Mouse (Mus musculus): Measurements from ENCODE around the gene Tsen34. TPM values are rescaled to one million over a fixed set of nuclear protein-coding genes. Genes with fewer than 3 reads are reported as not detected.
"Not testable (repeated sequence)": the region's sequence is repeated elsewhere in the genome, so short reads cannot be mapped to it uniquely, and the experiment has no call there.

Gene Tsen34
- polyA plus RNA-seq, 1 experiment from 2014 or later: 173 TPM

DNA sequence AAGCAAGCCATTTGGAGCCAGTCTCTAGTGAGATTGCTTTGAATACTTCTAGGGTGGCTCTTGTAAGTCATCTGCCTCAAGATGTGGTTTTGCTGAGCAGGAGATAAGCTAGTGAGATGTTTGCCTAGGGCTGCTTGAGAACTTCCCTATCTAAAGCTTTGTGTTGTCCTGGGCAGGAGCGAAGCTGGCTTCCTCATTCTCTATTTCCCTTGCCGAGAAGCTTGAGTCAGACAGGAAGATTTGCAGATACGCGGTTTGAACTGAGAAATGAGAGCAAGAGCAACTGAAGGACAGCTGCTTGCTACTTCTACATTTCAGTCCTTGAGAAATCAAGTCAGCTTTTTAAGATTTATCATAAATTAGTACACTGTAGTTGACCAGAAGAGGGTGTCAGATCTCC lies 14.4 kb downstream of the Tsen34 start:
- Histone ChIP-seq H3K36me3 (ENCODE audit: control insufficient read depth, insufficient read depth, low read length) (peaks cover 5% of the 10 kb centered on the region), H3K27me3 (ENCODE audit: control insufficient read depth, insufficient read depth, low read length) (no peaks in the 10 kb centered on the region), H3K4me2 (no peak overlapping the region), H3K4me1 (ENCODE audit: control insufficient read depth, insufficient read depth, low read length) (peaks cover 8% of the 10 kb centered on the region), H3K9me3 (replicated peaks; ENCODE audit: control insufficient read depth, low read length) (no peaks in the 10 kb centered on the region), H3K9ac (ENCODE audit: low read depth, low read length) (no peak overlapping the region), H3K27ac (ENCODE audit: low read depth, low read length) (no peak overlapping the region), H3K4me3 (ENCODE audit: low read depth, low read length) (no peak overlapping the region)
- ATAC-seq (replicated peaks; ENCODE audit: insufficient number of reproducible peaks, low FRiP score, low TSS enrichment): no peak
- WGBS (ENCODE audit: insufficient replicate concordance): 46% methylated on average over 4 of the region's 4 CpGs

DNA sequence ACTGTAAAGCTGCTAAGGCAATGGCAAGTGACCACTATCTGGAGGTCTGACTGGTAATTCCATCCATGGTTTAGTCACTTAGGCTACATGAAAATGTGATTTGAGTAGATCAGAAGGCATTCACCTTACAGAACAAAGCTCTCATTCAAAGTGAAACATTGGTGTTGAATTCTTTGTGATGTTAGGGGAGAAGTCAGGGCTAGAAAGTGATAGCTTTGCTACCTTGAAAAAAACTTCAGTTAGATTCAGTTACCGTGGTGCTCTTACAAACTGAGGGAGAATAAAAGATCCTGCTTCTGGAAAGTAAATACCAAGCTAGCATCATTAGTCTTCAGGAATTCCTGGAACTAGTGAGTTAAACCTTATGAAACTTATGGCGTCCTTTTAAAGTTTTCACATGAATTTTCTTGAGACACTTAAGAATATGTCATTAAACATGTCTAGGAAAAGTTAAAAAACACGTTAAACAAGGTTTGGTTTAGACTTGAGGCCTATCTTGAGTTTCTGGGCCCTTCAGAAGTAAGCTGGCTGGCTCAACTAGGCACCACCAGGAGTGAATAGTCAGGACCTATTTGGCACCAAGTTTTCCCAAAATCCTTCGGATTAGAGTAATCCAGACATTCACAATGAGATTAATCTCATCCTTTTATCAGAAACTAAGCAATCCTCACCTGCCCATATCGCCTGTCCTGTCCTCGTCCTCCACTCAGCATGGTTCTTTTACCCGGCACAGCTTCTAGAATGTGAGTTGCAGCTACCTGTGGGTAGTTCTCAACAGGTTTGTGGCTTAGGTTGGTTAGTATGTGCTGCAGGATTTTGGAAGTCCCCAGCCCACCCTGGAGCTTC lies 15.1 kb downstream of the Tsen34 start:
- no peaks in the 10 kb centered on the region for H3K27me3 ChIP-seq (ENCODE audit: control insufficient read depth, insufficient read depth, low read length)
- no peak overlapping the region for H3K4me3 ChIP-seq (ENCODE audit: low read depth, low read length)
- no peak overlapping the region for H3K4me2 ChIP-seq
- 30% methylated on average over 7 of the region's 7 CpGs for WGBS (ENCODE audit: insufficient replicate concordance)
- H3K9ac ChIP-seq (ENCODE audit: low read depth, low read length): no peak overlapping the region
- no peak for ATAC-seq (replicated peaks; ENCODE audit: insufficient number of reproducible peaks, low FRiP score, low TSS enrichment)
- H3K9me3 ChIP-seq (replicated peaks; ENCODE audit: control insufficient read depth, low read length): no peaks in the 10 kb centered on the region
- peaks cover 8% of the 10 kb centered on the region for H3K4me1 ChIP-seq (ENCODE audit: control insufficient read depth, insufficient read depth, low read length)
- peaks cover 5% of the 10 kb centered on the region for H3K36me3 ChIP-seq (ENCODE audit: control insufficient read depth, insufficient read depth, low read length)
- no peak overlapping the region; the same call in 1 of the 2 replicates for H3K27ac ChIP-seq (ENCODE audit: low read depth, low read length)

- H3K9me3 ChIP-seq (replicated peaks; ENCODE audit: control insufficient read depth, low read length); H3K4me2 ChIP-seq; H3K4me3 ChIP-seq (ENCODE audit: low read depth, low read length); ATAC-seq (replicated peaks; ENCODE audit: insufficient number of reproducible peaks, low FRiP score, low TSS enrichment); H3K36me3 ChIP-seq (ENCODE audit: control insufficient read depth, insufficient read depth, low read length); H3K27ac ChIP-seq (ENCODE audit: low read depth, low read length); H3K27me3 ChIP-seq (ENCODE audit: control insufficient read depth, insufficient read depth, low read length); H3K4me1 ChIP-seq (ENCODE audit: control insufficient read depth, insufficient read depth, low read length); H3K9ac ChIP-seq (ENCODE audit: low read depth, low read length): not testable (repeated sequence)
- WGBS (ENCODE audit: insufficient replicate concordance): 36% methylated on average over 5 of the region's 5 CpGs
Observed at GRCm38 (mm10) chr7:3708447-3708980, 15.9 kb downstream of the Tsen34 start.

GRCm38 (mm10) chr7:3709000-3709399 lies 16.3 kb downstream of the Tsen34 start:
- Histone ChIP-seq H3K4me2 (no peak overlapping the region), H3K9me3 (replicated peaks; ENCODE audit: control insufficient read depth, low read length) (no peaks in the 10 kb centered on the region), H3K27ac (ENCODE audit: low read depth, low read length) (no peak overlapping the region), H3K4me3 (ENCODE audit: low read depth, low read length) (no peak overlapping the region), H3K9ac (ENCODE audit: low read depth, low read length) (no peak overlapping the region), H3K27me3 (ENCODE audit: control insufficient read depth, insufficient read depth, low read length) (no peaks in the 10 kb centered on the region), H3K4me1 (ENCODE audit: control insufficient read depth, insufficient read depth, low read length) (peaks cover 8% of the 10 kb centered on the region), H3K36me3 (ENCODE audit: control insufficient read depth, insufficient read depth, low read length) (peaks cover 5% of the 10 kb centered on the region)
- no peak for ATAC-seq (replicated peaks; ENCODE audit: insufficient number of reproducible peaks, low FRiP score, low TSS enrichment)
- WGBS (ENCODE audit: insufficient replicate concordance): 84% methylated on average over 1 of the region's 1 CpGs

- no peaks in the 10 kb centered on the region for H3K4me1 ChIP-seq (ENCODE audit: control insufficient read depth, insufficient read depth, low read length)
- H3K36me3 ChIP-seq (ENCODE audit: control insufficient read depth, insufficient read depth, low read length): no peaks in the 10 kb centered on the region
- H3K9ac ChIP-seq (ENCODE audit: low read depth, low read length): no peak overlapping the region
- no peak overlapping the region for H3K4me3 ChIP-seq (ENCODE audit: low read depth, low read length)
- H3K27ac ChIP-seq (ENCODE audit: low read depth, low read length): no peak overlapping the region
- no peak for ATAC-seq (replicated peaks; ENCODE audit: insufficient number of reproducible peaks, low FRiP score, low TSS enrichment)
- no peaks in the 10 kb centered on the region for H3K9me3 ChIP-seq (replicated peaks; ENCODE audit: control insufficient read depth, low read length)
- H3K4me2 ChIP-seq: no peak overlapping the region
- 45% methylated on average over 5 of the region's 5 CpGs for WGBS (ENCODE audit: insufficient replicate concordance)
- H3K27me3 ChIP-seq (ENCODE audit: control insufficient read depth, insufficient read depth, low read length): no peaks in the 10 kb centered on the region
Observed at GRCm38 (mm10) chr7:3712264-3712942, 19.7 kb downstream of the Tsen34 start.

GRCm38 (mm10) chr7:3715249-3715648 lies 22.6 kb downstream of the Tsen34 start:
- Histone ChIP-seq H3K4me3 (ENCODE audit: low read depth, low read length) (no peak overlapping the region), H3K4me1 (ENCODE audit: control insufficient read depth, insufficient read depth, low read length) (no peaks in the 10 kb centered on the region), H3K27ac (ENCODE audit: low read depth, low read length) (no peak overlapping the region), H3K4me2 (no peak overlapping the region), H3K9ac (ENCODE audit: low read depth, low read length) (no peak overlapping the region), H3K27me3 (ENCODE audit: control insufficient read depth, insufficient read depth, low read length) (no peaks in the 10 kb centered on the region), H3K9me3 (replicated peaks; ENCODE audit: control insufficient read depth, low read length) (no peaks in the 10 kb centered on the region), H3K36me3 (ENCODE audit: control insufficient read depth, insufficient read depth, low read length) (no peaks in the 10 kb centered on the region)
- 30% methylated on average over 1 of the region's 1 CpGs for WGBS (ENCODE audit: insufficient replicate concordance)
- ATAC-seq (replicated peaks; ENCODE audit: insufficient number of reproducible peaks, low FRiP score, low TSS enrichment): no peak

GRCm38 (mm10) chr7:3720268-3720667 lies 27.6 kb downstream of the Tsen34 start, which contains the start of gene Pirb:
Gene Pirb (minus strand): TSS chr7:3720391.
- H3K4me1 ChIP-seq (ENCODE audit: control insufficient read depth, insufficient read depth, low read length); H3K4me2 ChIP-seq; H3K27ac ChIP-seq (ENCODE audit: low read depth, low read length); H3K9me3 ChIP-seq (replicated peaks; ENCODE audit: control insufficient read depth, low read length); H3K4me3 ChIP-seq (ENCODE audit: low read depth, low read length); H3K27me3 ChIP-seq (ENCODE audit: control insufficient read depth, insufficient read depth, low read length); H3K36me3 ChIP-seq (ENCODE audit: control insufficient read depth, insufficient read depth, low read length); ATAC-seq (replicated peaks; ENCODE audit: insufficient number of reproducible peaks, low FRiP score, low TSS enrichment); H3K9ac ChIP-seq (ENCODE audit: low read depth, low read length): not testable (repeated sequence)
- WGBS (ENCODE audit: insufficient replicate concordance): 0% methylated on average over 1 of the region's 3 CpGs

DNA sequence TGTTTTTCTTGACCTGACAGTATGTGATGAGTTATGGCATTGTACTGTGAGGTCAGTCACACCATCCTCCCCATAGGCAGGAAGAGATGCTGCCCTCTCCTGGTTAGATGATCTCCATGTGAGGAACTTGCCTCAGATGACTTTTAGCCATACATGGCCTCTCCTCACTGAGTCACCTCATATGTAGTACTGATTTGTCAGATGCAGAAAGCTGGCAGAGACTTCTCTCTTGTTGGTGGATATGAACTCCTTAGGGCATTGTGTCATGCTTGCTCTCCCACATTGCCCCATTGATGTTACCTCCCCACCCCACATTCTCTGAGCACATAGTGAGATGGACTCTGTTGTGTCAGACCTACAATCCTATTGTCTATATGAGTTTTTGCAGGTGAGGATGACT lies 32.8 kb downstream of the Tsen34 start:
- not testable (repeated sequence) for H3K4me2 ChIP-seq; H3K4me3 ChIP-seq (ENCODE audit: low read depth, low read length); H3K9ac ChIP-seq (ENCODE audit: low read depth, low read length); H3K4me1 ChIP-seq (ENCODE audit: control insufficient read depth, insufficient read depth, low read length); ATAC-seq (replicated peaks; ENCODE audit: insufficient number of reproducible peaks, low FRiP score, low TSS enrichment); H3K9me3 ChIP-seq (replicated peaks; ENCODE audit: control insufficient read depth, low read length); H3K36me3 ChIP-seq (ENCODE audit: control insufficient read depth, insufficient read depth, low read length); H3K27ac ChIP-seq (ENCODE audit: low read depth, low read length); H3K27me3 ChIP-seq (ENCODE audit: control insufficient read depth, insufficient read depth, low read length)
